Mouse (Mus musculus) gastrocnemius, postnatal 10 days (tissue): ENCODE measurements around the gene Rgs17. TPM values are rescaled to one million over a fixed set of nuclear protein-coding genes. Genes with fewer than 3 reads are reported as not detected.
A peak's percentile ranks its signal among the peaks of the same experiment; 100 is the strongest.

ENCODE experiments used
- DNase-seq: peaks from one replicate; pipeline ENCODE4 v3.0.0; 2021; ENCODE audit warnings: mixed read lengths
- total RNA-seq, 2 experiments: library from RNA; stranded (reverse); gene quantifications; 2 replicates each; pipeline ENCODE4 v1.2.3; 2021

The Rgs17 gene
- total RNA-seq, 2 experiments from 2014 or later = 0.23 to 0.63 TPM

- peak; percentile 95 for DNase-seq
Measured at GRCm38 (mm10) chr10:5823740-5824491, 98.3 kb downstream of the Rgs17 start, which contains the start of gene Mtrf1l. TSS of gene Mtrf1l (minus strand) at chr10:5823910.

- no peak for DNase-seq
Measured at GRCm38 (mm10) chr10:5823291-5823739, 98.9 kb downstream of the Rgs17 start.

- no peak for DNase-seq
Measured at GRCm38 (mm10) chr10:5818772-5819171, 103.4 kb downstream of the Rgs17 start.

- no peak for DNase-seq
Measured at GRCm38 (mm10) chr10:5815968-5816367, 106.2 kb downstream of the Rgs17 start.

- no peak for DNase-seq
Measured at GRCm38 (mm10) chr10:5813724-5814123, 108.5 kb downstream of the Rgs17 start.

DNA sequence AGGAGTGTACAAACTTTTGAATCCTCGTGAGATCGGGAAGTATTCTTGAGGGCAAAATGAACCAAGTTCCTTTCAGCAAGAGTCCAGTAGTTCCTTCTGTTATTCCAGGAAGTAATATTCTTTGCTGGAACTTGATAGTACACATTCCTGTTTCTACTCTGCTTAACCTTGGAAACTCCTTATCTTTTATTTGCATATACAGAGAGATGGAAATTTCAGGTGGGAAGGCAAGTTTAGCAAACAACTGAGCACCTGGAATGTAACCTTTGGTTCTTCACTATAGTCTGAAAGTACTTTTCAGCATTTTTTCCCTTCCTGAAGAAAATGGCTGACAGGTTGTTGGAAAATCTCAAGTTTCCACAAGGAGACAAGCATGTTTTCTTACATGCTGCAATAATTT, 114.5 kb downstream of the Rgs17 start:
- no peak for DNase-seq

DNA sequence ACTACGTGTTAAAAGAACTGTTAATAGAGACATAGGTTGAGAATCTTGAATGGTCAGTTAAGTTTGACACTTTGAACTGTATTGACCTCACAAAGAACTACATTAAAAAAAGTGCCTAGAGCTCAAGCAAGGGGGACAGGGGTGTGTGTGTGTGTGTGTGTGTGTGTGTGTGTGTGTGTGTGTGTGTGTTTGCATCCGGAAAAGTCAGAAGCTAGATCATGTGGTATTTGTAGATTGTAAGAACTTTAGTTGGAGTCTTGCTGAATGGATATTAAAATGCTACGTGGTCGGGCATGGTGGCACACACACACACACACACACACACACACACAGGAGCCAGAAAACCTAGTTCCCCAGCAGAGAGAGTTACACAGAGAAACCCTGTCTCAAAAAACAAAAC, 115.2 kb downstream of the Rgs17 start:
- DNase-seq = no peak

- DNase-seq = no peak
Measured at GRCm38 (mm10) chr10:5806416-5806815, 115.8 kb downstream of the Rgs17 start.

DNA sequence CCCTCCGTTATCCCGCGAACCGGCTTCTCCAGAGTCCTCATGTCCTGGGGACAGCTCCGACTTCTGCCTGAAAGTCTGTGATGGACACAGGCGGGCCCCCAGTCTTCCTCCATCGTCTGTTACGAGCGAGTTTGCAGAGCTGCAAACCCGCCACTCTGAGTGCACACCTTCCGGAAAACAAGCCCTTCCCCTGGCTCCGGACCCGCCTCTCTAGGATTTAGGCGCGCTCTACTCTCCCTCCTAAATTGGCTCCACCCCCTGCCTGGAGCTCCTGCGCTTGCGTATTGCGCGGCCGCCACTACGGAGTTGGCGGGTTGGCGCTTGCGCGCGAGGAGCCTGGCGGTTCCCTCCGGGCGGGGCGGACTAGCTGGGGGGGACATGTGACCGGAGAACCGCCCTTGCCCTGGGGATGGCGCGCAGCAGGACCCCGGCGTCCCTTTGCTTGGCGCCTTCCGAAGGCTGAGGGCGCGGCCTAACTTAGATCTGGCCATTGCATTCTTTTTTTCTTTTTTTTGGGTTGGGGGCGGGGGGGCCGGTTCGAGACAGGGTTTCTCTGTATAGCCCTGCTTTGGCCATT, 116.4 kb downstream of the Rgs17 start:
- peak; percentile 95 for DNase-seq

DNA sequence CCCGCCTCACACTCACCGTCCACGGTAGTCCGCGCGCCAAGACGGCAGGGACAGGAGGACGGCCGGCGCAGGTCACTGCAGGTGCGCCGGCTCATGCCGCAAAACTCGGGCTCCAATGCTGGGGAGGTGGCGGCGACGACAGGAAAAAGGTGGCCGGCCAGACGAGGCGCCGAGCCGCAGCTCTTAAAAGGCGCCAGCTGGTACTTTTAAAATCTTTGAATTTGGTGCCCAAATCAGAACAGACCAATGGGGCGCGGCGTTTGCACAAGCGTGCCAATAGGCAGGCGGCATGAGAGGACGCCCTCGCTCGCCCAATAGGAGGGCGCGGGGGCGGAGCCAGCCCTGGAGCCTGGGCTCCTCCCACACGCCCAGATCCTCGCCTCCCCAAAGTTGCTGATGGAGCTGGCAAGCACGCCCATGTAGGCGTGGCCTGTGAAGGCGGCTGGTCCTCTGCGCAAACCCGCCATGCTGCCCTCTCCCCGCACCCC, 116.9 kb downstream of the Rgs17 start, which contains the start of gene Fbxo5:
TSS of gene Fbxo5 (minus strand) at position 358 of the 488 bp plus-strand sequence.
- peak; percentile 97 for DNase-seq

- DNase-seq = peak; percentile 7
Measured at GRCm38 (mm10) chr10:5804691-5805156, 117.5 kb downstream of the Rgs17 start.

GRCm38 (mm10) chr10:5803739-5804138, 118.5 kb downstream of the Rgs17 start:
- no peak for DNase-seq

DNA sequence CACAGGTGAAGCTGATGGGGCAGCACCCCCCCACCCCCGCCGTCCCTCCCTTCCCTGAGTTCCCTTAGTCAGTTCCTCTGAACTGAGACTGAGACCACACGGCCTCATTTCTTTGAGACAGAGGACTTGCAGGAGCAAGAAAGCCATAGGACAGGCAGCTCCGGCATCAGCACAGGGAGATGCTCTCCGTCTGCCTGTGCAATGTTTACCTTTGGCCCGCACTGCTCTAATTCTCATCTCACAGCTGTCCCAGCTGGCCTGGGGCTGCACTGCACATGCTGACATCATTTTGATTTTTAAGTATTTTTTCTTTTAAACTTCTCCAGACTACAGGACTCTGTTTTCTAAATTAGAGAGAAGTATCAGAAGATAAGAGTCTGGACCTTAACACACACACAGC, 119.3 kb downstream of the Rgs17 start:
- no peak for DNase-seq

- no peak for DNase-seq
Measured at GRCm38 (mm10) chr10:5800490-5800889, 121.7 kb downstream of the Rgs17 start.

DNA sequence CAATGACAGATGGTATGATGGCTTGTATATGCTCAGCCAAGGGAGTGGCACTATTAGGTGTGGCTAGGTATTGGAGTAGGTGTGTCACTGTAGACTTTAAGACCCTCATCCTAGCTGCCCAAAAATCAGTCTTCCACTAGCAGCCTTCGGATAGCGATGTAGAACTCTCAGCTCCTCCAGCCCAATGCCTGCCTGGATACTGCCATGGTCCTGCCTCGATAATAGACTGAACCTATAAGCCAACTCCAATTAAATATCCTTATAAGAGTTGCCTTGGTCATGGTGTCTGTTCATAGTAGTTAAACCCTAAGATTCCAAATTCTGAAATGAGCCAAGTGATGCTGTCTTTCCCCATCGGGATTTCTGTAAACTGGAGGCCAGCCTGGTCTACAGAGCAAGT, 124.1 kb downstream of the Rgs17 start:
- DNase-seq = no peak

DNA sequence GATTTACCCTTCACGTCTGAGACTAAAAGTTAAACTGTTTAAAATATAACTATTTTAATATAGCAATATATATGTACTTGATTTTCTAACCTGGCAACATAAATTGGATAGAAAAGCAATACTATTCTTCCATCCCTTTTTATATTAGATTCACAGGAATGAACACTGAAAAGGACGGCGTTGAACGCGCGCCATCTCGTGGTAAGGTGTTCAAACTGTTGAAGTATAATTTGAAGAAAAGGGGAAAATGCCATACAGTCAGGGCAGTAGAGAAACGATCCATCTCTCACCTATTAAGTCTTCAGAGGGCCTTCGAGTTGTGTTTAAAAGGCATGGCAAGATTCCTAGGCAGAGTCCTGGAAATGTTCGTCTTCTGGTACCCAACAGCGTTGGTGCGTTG, 131.5 kb downstream of the Rgs17 start:
- DNase-seq = peak; percentile 63

DNA sequence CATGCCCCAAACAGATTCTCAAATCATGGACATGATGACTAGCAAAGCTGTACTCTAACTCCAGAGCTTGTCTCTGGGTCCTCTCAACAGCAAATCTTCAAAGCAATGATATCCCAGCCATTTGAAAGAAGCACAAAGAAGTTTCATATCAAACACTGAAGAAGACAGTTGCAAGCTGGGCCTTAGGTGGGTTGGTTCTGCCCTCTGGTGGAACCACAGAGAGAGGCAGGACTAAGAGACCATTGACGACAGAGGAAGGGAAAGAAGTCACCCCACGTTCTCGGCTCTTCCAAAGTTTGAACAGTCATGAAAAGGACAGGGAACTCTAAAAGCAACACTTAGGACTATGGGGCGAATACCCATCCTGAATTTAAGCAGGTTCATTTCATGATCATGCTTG, 135.3 kb downstream of the Rgs17 start:
- DNase-seq = no peak

Other genes with a start within 250 kb of the Rgs17 start
- gene Fbxo5, start 116.8 kb downstream of the Rgs17 start, total RNA-seq = 1 to 10 TPM; 4.4 to 5.6 TPM
- gene Mtrf1l, start 98.5 kb downstream of the Rgs17 start, total RNA-seq = 1 to 10 TPM; 6.9 to 7.2 TPM